ENCODE assay signal across 8 mouse cellular contexts in genomic region chr2:69723519-69723825, GRCm38 (mm10). TPM values are rescaled to one million over a fixed set of nuclear protein-coding genes. Genes with fewer than 3 reads are reported as not detected.
DNase-seq lines count a peak whose midpoint lies in the region; ATAC-seq and TF ChIP-seq lines count a peak whose summit lies in the region.

No protein-coding gene starts in this region.

- no peak for DNase-seq in heart, adult 2 months
- DNase-seq in heart, postnatal 10 days = no peak
- no peak for DNase-seq in liver, postnatal 0 days
- DNase-seq in spleen, adult 12 weeks (ENCODE audit: low spot score) = no peak
- no peak for DNase-seq in left cerebral cortex, postnatal 14 days (ENCODE audit: low spot score in 2 of 2)
- no peak for DNase-seq in gastrocnemius, postnatal 14 days

- TF ChIP-seq POLR2A in heart, adult 2 months (IDR thresholded peaks at IDR 0.05; ENCODE audit: insufficient read depth, low read depth, low read length) = no peak

- H3K4me2 ChIP-seq in forebrain, embryonic 15.5 days (replicated peaks) = peak overlapping the region; percentile 74
- peak overlapping the region; percentile 87 for H3K4me2 ChIP-seq in liver, postnatal 0 days (ENCODE audit: low read depth, low read length)

- no peaks in the 10 kb centered on the region; the same call in 1 of the 2 replicates for H3K79me2 ChIP-seq in heart, adult 2 months (replicated peaks; ENCODE audit: control insufficient read depth, insufficient read depth, low read length)

- ATAC-seq in CD4-positive, CD25-positive, alpha-beta regulatory T cell, adult 4 months = peak; percentile 8
- ATAC-seq in forebrain, embryonic 15.5 days (replicated peaks) = no peak
- no peak for ATAC-seq in liver, postnatal 0 days

- intact Hi-C loops in heart, adult 2 months (cut with DNase I) = loop anchor here (2.0 to 10.0 kb wide), 4 partner anchors 65 to 941 kb away; partner anchors contain the start of genes Ccdc173, Gm26558, Gorasp2 and Phospho2
- intact Hi-C loops in heart, postnatal 10 days (cut with DNase I) = loop anchor here (5.0 kb wide), 1 partner anchor 164 kb away; the partner anchor contains the start of gene Mettl5
- intact Hi-C loops in left cerebral cortex, postnatal 14 days (cut with DNase I) = no loop called here
- intact Hi-C loops in gastrocnemius, postnatal 14 days (cut with DNase I; ENCODE audit: low total_unique reads) = no loop called here

- peak overlapping the region; percentile 94 for H3K27ac ChIP-seq in heart, adult 2 months
- peak overlapping the region; percentile 88 for H3K27ac ChIP-seq in forebrain, embryonic 15.5 days (replicated peaks)
- H3K27ac ChIP-seq in liver, postnatal 0 days (ENCODE audit: low read depth) = peak overlapping the region; percentile 97

- TF ChIP-seq CTCF in heart, adult 2 months (IDR thresholded peaks at IDR 0.05) = no peak
- TF ChIP-seq CTCF in liver, postnatal 0 days (IDR thresholded peaks at IDR 0.05; ENCODE audit: low read depth) = no peak

- H3K9me3 ChIP-seq in forebrain, embryonic 15.5 days = no peaks in the 10 kb centered on the region
- no peaks in the 10 kb centered on the region for H3K9me3 ChIP-seq in liver, postnatal 0 days (ENCODE audit: low read length)

- peak overlapping the region; percentile 73 for H3K4me3 ChIP-seq in heart, adult 2 months
- H3K4me3 ChIP-seq in forebrain, embryonic 15.5 days = peak overlapping the region; percentile 97
- H3K4me3 ChIP-seq in liver, postnatal 0 days (ENCODE audit: low read depth, low read length) = peak overlapping the region; percentile 96

- H3K9ac ChIP-seq in heart, adult 2 months (ENCODE audit: low read depth, low read length) = peak overlapping the region; percentile 93
- H3K9ac ChIP-seq in forebrain, embryonic 15.5 days (replicated peaks) = peak overlapping the region; percentile 84
- peak overlapping the region; percentile 88 for H3K9ac ChIP-seq in liver, postnatal 0 days (replicated peaks)

- H3K36me3 ChIP-seq in heart, adult 2 months (ENCODE audit: control insufficient read depth, insufficient read depth, low read length) = peaks cover 7% of the 10 kb centered on the region; the same call in 1 of the 2 replicates
- H3K36me3 ChIP-seq in forebrain, embryonic 15.5 days = no peaks in the 10 kb centered on the region
- no peaks in the 10 kb centered on the region for H3K36me3 ChIP-seq in liver, postnatal 0 days (replicated peaks; ENCODE audit: insufficient read depth, low read length)

- TF ChIP-seq EP300 in heart, adult 2 months (IDR thresholded peaks at IDR 0.05; ENCODE audit: insufficient read depth, low read depth, low read length) = no peak
- no peak for TF ChIP-seq EP300 in liver, postnatal 0 days (IDR thresholded peaks at IDR 0.05; ENCODE audit: low read depth)

- no peaks in the 10 kb centered on the region; the same call in 1 of the 2 replicates for H3K4me1 ChIP-seq in heart, adult 2 months (ENCODE audit: control insufficient read depth, insufficient read depth, low read length)
- peaks cover 22% of the 10 kb centered on the region for H3K4me1 ChIP-seq in forebrain, embryonic 15.5 days
- H3K4me1 ChIP-seq in liver, postnatal 0 days (ENCODE audit: insufficient read depth) = peaks cover 15% of the 10 kb centered on the region

- WGBS in heart, adult 2 months = under 1% methylated on average over 13 of the region's 13 CpGs
- WGBS in forebrain, embryonic 15.5 days = 0% methylated on average over 12 of the region's 13 CpGs
- 0% methylated on average over 13 of the region's 13 CpGs for WGBS in liver, postnatal 0 days (ENCODE audit: insufficient replicate concordance)

- no peaks in the 10 kb centered on the region for H3K27me3 ChIP-seq in heart, adult 2 months (ENCODE audit: control insufficient read depth, insufficient read depth, low read length)
- H3K27me3 ChIP-seq in forebrain, embryonic 15.5 days = peaks cover 3% of the 10 kb centered on the region; the same call in 1 of the 2 replicates
- no peaks in the 10 kb centered on the region for H3K27me3 ChIP-seq in liver, postnatal 0 days (ENCODE audit: insufficient read depth, low read length)

RNA-seq across cellular contexts. Expression of gene Ppig, which starts 1.1 kb away (rescaled TPM):
- 10 to 100 TPM; 35.5 to 36.2 TPM for total RNA-seq in heart, adult 2 months (2021)
- polyA plus RNA-seq in heart, adult 2 months (2012; rRNA removed) = 1.7 and 4.4 TPM in 2 replicates
- total RNA-seq in heart, postnatal 10 days (2021) = 10 to 100 TPM; 47.7 to 51.8 TPM
- polyA plus RNA-seq in CD4-positive, CD25-positive, alpha-beta regulatory T cell, adult 4 months (2017; shearing (Covaris generic)) = 100 to 1,000 TPM; 138 to 192 TPM
- polyA plus RNA-seq in forebrain, embryonic 15.5 days (2015; fragmentation: Nextera tagmentation; extraction: Ambion mirVana) = 129 and 138 TPM in 2 replicates
- 55.8 and 59.6 TPM in 2 replicates for polyA plus RNA-seq in liver, postnatal 0 days (2015; fragmentation: Nextera tagmentation; extraction: Ambion mirVana)
- 10 to 100 TPM; 53.0 to 54.3 TPM for total RNA-seq in left cerebral cortex, postnatal 14 days (2021)
- total RNA-seq in gastrocnemius, postnatal 14 days (2021) = 10 to 100 TPM; 26.7 to 31.9 TPM

RNA-seq across cellular contexts. Expression of gene Fastkd1, which starts 10.2 kb away (rescaled TPM):
- total RNA-seq in heart, adult 2 months (2021) = 10 to 100 TPM; 27.1 to 33.1 TPM
- polyA plus RNA-seq in heart, adult 2 months (2012; rRNA removed) = 8.8 and 17.2 TPM in 2 replicates
- total RNA-seq in heart, postnatal 10 days (2021) = 10 to 100 TPM; 31.4 to 34.6 TPM
- polyA plus RNA-seq in CD4-positive, CD25-positive, alpha-beta regulatory T cell, adult 4 months (2017; shearing (Covaris generic)) = 10 to 100 TPM in 1 of 2 experiments, 1 to 10 TPM in 1; 9.4 to 13.8 TPM
- polyA plus RNA-seq in forebrain, embryonic 15.5 days (2015; fragmentation: Nextera tagmentation; extraction: Ambion mirVana) = 14.2 and 15.4 TPM in 2 replicates
- 6.3 and 6.6 TPM in 2 replicates for polyA plus RNA-seq in liver, postnatal 0 days (2015; fragmentation: Nextera tagmentation; extraction: Ambion mirVana)
- total RNA-seq in left cerebral cortex, postnatal 14 days (2021) = 10 to 100 TPM; 16.1 to 17.2 TPM
- 10 to 100 TPM; 11.8 to 14.7 TPM for total RNA-seq in gastrocnemius, postnatal 14 days (2021)

RNA-seq across cellular contexts. Expression of gene Klhl41, which starts 53.6 kb away (rescaled TPM):
- 10 to 100 TPM; 67.3 to 75.7 TPM for total RNA-seq in heart, adult 2 months (2021)
- 19.3 and 40.7 TPM in 2 replicates for polyA plus RNA-seq in heart, adult 2 months (2012; rRNA removed)
- 10 to 100 TPM; 70.3 to 76.3 TPM for total RNA-seq in heart, postnatal 10 days (2021)
- under 1 TPM in 1 of 2 experiments, not detected in 1; 0.12 TPM for polyA plus RNA-seq in CD4-positive, CD25-positive, alpha-beta regulatory T cell, adult 4 months (2017; shearing (Covaris generic))
- 0.20 and 0.25 TPM in 2 replicates for polyA plus RNA-seq in forebrain, embryonic 15.5 days (2015; fragmentation: Nextera tagmentation; extraction: Ambion mirVana)
- polyA plus RNA-seq in liver, postnatal 0 days (2015; fragmentation: Nextera tagmentation; extraction: Ambion mirVana) = 0.11 and 0.54 TPM in 2 replicates
- total RNA-seq in left cerebral cortex, postnatal 14 days (2021) = 1 to 10 TPM; 1.6 to 1.9 TPM
- total RNA-seq in gastrocnemius, postnatal 14 days (2021) = 100 to 1,000 TPM; 474 to 551 TPM

Comparison
In these comparisons a context has a peak if more than half of its experiments do, and no peak if none do; other contexts are left out.
1. RNA of gene Klhl41, which starts 53.6 kb away (total RNA-seq): 474 to 551 TPM in gastrocnemius, postnatal 14 days, 70.3 to 76.3 TPM in heart, postnatal 10 days and 67.3 to 75.7 TPM in heart, adult 2 months; 1.6 to 1.9 TPM in left cerebral cortex, postnatal 14 days; every median in the first group is over 10 times any median in the second.
2. intact Hi-C loops: an anchor here in heart, adult 2 months (2.0 to 10.0 kb wide) and heart, postnatal 10 days (5.0 kb wide); none called in left cerebral cortex, postnatal 14 days and gastrocnemius, postnatal 14 days.
3. Peak in every context shown above with its lines, with median percentiles within 50 percentile points of each other: H3K27ac ChIP-seq, H3K4me3 ChIP-seq and H3K9ac ChIP-seq.